Mouse (Mus musculus): Measurements from ENCODE around the gene Olfr1426. TPM values are rescaled to one million over a fixed set of nuclear protein-coding genes. Genes with fewer than 3 reads are reported as not detected.

Olfr1426 gene
- not detected in 2 replicates for polyA plus RNA-seq (2012; rRNA removed)

DNA sequence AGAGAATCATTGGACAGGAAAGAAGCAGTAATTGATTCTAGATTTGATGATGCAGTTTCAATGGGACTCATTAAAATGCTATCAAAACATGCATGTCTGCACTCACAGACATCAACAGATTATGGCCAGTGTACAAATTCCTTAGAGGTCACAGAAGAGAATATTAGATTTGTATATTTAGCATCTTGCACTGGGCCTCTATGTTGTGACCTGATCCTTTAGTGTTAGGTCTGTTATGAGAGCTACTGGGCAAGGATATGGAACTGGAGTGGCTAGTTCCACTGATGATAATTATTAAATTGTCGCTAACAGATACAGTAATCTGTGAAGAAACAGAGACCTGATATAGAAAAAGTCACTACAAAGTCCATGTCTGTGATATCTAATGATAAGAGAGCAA is at the start of gene Olfr1426:
Gene Olfr1426 (minus strand): TSS at position 101 of the 400 bp plus-strand sequence.

DNA sequence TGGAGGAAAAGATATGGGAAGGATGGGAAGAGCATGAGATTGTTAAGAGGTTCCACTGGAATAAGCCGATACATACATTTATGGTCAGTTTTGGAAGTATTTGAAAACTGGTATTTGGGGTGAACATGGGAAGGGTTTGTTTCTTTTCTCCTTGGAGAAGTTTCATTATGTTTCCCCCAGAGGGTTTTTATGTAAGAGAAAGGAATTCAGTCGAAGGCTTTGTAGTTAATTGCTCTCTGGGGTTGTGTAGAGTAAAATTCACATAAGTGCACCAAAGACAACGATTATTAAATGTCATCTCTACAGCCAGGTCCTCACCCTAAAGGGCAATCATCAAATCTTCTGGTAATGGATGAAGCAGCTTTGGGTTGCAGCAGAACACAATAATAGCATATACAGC is 31.3 kb upstream of the Olfr1426 start, which contains the start of gene Olfr76:
Gene Olfr76 (minus strand): TSS at position 101 of the 400 bp plus-strand sequence.

DNA sequence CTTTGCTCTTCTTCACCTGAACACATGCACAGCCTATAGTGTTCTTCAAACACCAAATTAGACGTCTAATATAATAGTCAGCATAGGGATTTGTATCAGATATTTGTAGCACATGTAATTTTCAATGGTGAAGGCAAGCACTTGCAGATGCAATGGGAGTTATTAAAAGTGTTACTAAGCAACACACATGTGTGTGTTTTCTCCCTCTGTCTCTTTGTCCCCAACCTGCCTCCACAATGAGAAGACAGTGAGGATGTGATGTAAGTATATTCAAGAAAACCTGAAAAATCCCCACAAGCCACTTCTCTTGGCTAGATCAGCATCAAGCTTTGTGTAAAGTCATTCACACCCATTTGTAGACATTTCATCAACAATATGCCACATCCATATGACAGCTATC is 24.0 kb upstream of the Olfr1426 start, which contains the start of gene Olfr1428:
Gene Olfr1428 (minus strand): TSS at position 101 of the 400 bp plus-strand sequence.

DNA sequence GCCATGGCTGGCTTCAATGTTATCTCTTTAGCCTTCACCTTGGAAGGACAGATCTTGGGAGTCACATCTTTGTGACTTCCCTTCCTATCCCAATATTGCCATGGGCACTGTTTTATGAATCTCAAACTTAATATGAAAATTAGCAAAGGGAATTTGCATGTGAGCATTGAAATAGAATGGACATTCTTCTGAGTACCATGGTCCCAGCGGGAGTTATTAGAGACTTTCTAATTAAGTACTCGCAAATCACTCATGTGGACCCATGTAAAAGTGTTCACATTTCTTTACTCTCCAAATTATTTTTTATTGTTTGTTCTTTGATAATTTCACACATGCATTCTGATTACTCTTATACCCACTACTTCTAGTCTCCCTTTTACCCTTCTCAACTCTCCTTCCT is 11.4 kb upstream of the Olfr1426 start, which contains the start of gene Olfr1427:
Gene Olfr1427 (minus strand): TSS at position 101 of the 400 bp plus-strand sequence.

DNA sequence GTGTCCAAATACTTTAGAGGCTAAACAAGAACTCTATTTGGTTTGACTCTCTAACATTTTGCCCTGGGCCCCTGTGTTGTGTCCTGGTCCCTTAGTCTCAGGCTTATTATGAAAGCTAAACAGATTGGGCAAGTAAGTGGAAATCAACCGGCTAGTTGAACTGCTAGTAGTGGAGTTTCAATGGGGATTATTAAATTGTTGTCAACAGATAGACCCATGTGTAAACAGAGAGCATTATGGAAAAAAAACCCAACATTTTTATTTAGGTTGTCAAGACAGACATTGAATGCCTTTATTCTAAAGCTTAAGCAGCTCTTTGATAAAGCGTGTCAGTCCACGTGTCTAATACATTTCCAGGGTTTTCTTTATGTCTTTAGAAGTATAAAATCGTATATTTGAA is 14.2 kb downstream of the Olfr1426 start, which contains the start of gene Olfr1425:
Gene Olfr1425 (minus strand): TSS at position 101 of the 400 bp plus-strand sequence.

DNA sequence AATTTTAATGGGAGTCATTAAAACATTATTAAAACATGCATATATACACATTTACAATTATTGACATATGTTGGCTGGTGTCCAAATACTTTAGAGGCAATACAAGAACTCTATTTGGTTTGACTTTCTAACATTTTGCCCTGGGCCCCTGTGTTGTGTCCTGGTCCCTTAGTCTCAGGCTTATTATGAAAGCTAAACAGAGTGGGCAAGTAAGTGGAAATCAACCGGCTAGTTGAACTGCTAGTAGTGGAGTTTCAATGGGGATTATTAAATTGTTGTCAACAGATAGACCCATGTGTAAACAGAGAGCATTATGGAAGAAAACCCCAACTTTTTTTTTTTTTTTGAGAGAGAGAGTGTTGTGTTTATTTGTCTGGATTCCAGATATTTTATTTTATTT is 29.2 kb downstream of the Olfr1426 start, which contains the start of gene Olfr1424:
Gene Olfr1424 (minus strand): TSS at position 101 of the 400 bp plus-strand sequence.

DNA sequence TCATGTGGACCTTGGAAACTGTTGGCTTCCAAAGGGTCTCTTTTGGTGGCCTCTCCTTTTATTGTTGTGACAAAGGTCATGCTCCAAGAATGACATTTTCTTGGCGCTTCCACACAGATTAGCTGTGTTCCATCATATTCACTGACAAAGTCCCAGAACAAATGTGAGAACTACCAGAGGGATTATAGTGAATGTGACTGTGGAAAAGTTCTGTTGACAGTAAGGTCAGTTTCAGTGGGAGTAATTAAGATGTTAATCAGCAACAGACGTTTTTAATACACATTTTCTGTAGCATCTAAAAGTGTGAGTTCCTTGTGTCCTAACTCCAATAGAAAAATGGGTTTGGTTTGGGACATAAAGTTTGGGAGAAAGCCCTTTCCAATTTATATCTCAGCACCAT is 50.6 kb downstream of the Olfr1426 start, which contains the start of gene Olfr1423:
Gene Olfr1423 (minus strand): TSS at position 101 of the 400 bp plus-strand sequence.

Other genes starting within 250 kb of the Olfr1426 start
- gene Olfr1418, start 230.9 kb downstream of the Olfr1426 start, polyA plus RNA-seq (2012; rRNA removed), result not detected in 2 replicates
- not detected in 2 replicates for gene Olfr1419, start 216.9 kb downstream of the Olfr1426 start, polyA plus RNA-seq (2012; rRNA removed)
- gene Olfr1420, start 205.4 kb downstream of the Olfr1426 start, polyA plus RNA-seq (2012; rRNA removed), result not detected in 2 replicates
- gene Patl1, start 179.6 kb downstream of the Olfr1426 start, polyA plus RNA-seq (2012; rRNA removed), result 6.5 and 9.5 TPM in 2 replicates
- gene Osbp, start 126.1 kb downstream of the Olfr1426 start, polyA plus RNA-seq (2012; rRNA removed), result 11.2 and 12.4 TPM in 2 replicates
- gene Olfr1423, start 50.7 kb downstream of the Olfr1426 start, polyA plus RNA-seq (2012; rRNA removed), result not detected in 2 replicates
- not detected in 2 replicates for gene Olfr1424, start 29.3 kb downstream of the Olfr1426 start, polyA plus RNA-seq (2012; rRNA removed)
- gene Olfr1425, start 14.3 kb downstream of the Olfr1426 start, polyA plus RNA-seq (2012; rRNA removed), result not detected in 2 replicates
- not detected in 2 replicates for gene Olfr1427, start 11.3 kb upstream of the Olfr1426 start, polyA plus RNA-seq (2012; rRNA removed)
- gene Olfr1428, start 23.9 kb upstream of the Olfr1426 start, polyA plus RNA-seq (2012; rRNA removed), result not detected in 2 replicates
- not detected in 2 replicates for gene Olfr76, start 31.2 kb upstream of the Olfr1426 start, polyA plus RNA-seq (2012; rRNA removed)
- gene Olfr1555-ps1, start 78.1 kb upstream of the Olfr1426 start, polyA plus RNA-seq (2012; rRNA removed), result not detected in 2 replicates
- gene Olfr1431, start 108.6 kb upstream of the Olfr1426 start, polyA plus RNA-seq (2012; rRNA removed), result not detected in 2 replicates
- gene Olfr1432, start 140.6 kb upstream of the Olfr1426 start, polyA plus RNA-seq (2012; rRNA removed), result not detected in 2 replicates
- gene Olfr262, start 149.6 kb upstream of the Olfr1426 start, polyA plus RNA-seq (2012; rRNA removed), result not detected in 2 replicates
- not detected in 2 replicates for gene Olfr235, start 169.0 kb upstream of the Olfr1426 start, polyA plus RNA-seq (2012; rRNA removed)
- not detected in 2 replicates for gene Olfr1434, start 187.8 kb upstream of the Olfr1426 start, polyA plus RNA-seq (2012; rRNA removed)
- gene Olfr1436, start 207.1 kb upstream of the Olfr1426 start, polyA plus RNA-seq (2012; rRNA removed), result not detected in 2 replicates
- not detected in 2 replicates for gene Olfr1437, start 233.1 kb upstream of the Olfr1426 start, polyA plus RNA-seq (2012; rRNA removed)
- not detected in 2 replicates for gene Olfr1438-ps1, start 243.9 kb upstream of the Olfr1426 start, polyA plus RNA-seq (2012; rRNA removed)

Measured in liver, embryonic 14 days (tissue).